Mouse (Mus musculus) lung, postnatal 0 days (tissue): ENCODE measurements around the gene Sorbs2.

Source experiments
- CTCF ChIP-seq: IDR thresholded peaks from 2 replicates; pipeline ENCODE4 v1.5.1; 2016; ENCODE audit warnings: antibody characterized with exemption, mild to moderate bottlenecking
- EP300 ChIP-seq: IDR thresholded peaks from 2 replicates; pipeline ENCODE4 v1.6.1; 2016; ENCODE audit warnings: antibody characterized with exemption, mild to moderate bottlenecking, control low read depth

GRCm38 (mm10) chr8:45843306-45843705 lies 335.7 kb downstream of the Sorbs2 start:
- TF ChIP-seq EP300: no peak
- TF ChIP-seq CTCF: no peak
